Mouse (Mus musculus): Measurements from ENCODE around the gene Pkd2. TPM values are rescaled to one million over a fixed set of nuclear protein-coding genes. Genes with fewer than 3 reads are reported as not detected.

Pkd2 gene
- polyA plus RNA-seq (2012; rRNA removed): 2.7 and 3.0 TPM in 2 replicates

DNA sequence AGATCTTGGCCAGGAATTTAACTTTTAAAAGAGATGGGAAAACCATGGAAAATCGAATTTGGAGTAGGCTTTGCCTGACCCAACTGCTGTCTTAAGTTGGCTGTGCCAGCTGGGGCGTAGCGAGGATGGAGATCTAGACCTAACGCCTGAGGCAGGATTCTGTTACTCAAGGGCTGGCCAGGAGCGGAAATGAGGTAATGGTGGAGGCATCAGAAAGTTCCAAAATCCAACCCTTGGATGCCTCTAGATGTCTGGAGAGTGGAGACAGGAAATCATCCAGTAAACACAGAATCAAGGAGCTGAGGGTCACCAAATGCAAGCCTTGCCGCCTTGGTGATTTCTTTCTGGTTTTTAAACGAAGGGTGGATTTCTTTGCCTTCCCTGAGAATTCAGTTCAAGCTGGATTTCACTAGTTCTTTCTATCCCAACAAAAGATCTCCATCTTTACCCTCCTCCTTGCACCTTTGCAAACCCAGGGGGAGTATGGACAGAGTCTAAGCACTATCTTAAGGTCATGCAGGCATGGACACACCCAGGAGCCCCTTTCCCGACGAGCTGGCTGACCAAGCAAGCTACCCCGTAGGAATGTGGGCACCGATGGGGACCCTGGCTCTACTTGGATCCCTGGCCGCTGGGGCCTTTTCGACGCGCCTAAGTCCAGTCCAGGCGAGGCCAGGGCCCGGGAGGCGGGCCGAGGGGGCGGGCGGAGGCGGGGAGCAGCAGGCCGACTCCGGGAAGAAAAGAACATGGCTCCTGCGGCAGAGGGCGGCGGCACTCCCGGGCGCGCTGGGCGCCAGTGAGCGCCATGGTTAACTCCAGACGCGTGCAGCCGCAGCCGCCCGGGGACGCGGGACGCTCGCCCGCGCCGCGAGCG lies at the start of gene Pkd2:
TSS of gene Pkd2 (plus strand) at position 619 of the 874 bp plus-strand sequence.

DNA sequence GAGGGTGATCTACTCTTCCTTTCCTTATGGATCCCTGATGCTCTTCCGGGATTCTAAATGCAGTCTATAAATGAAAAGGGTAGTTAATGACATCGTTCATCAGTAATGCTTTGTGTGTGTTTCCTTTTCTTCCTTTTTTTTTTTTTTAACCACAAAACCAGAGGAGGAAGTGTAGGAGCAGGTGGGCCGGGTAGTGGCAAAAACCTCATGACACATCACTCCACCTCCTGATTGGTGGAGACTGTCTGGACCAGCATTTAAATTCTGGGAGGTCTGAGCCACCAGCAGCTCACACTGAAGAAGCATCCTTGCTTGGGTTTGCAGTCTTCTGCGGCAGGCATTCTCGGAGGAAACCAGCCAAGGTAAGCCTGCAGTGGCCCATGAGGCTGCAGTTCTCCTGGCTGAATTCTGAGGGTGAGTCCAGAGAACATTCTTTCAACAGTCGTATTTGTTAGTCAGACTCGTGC lies 24.4 kb upstream of the Pkd2 start, which contains the start of gene Spp1:
TSS of gene Spp1 (plus strand) at position 284 of the 467 bp plus-strand sequence.

DNA sequence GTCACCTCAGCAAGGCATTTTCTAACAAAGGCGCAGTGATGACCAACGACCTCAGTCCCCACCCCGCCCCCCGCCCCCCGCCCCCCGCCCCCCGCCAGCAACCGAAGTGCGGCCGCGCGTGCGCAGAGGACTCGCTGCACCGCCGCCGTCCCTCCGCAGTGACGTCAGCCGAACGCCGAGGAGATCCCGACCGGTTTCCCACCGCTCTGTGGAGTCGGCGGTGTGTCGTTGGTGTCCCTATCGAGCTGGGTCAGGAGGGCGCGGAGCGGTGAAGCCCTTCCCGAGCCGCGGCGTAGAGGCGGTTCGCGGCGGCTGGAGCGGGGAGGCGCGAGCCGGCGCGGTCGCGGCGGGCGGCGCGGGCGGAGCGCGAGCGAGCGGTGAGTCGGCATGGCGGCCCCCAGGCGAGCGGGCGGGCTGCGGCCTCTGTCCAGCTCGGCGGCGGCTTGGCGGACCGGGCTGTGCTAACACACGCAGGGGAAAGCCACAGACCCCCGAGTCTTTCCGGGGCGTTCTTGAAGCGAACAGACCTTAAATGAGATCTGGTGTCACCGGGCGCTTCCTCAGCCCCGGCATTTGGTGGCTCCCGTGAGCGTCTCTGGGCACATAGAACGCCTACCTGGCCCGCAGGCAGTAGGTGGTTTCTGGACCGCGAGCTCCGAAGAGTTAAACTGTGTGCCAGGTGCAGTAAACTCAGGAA lies 49.1 kb downstream of the Pkd2 start, which contains the start of gene BC005561:
TSS of gene BC005561 (plus strand) at position 158 of the 697 bp plus-strand sequence.

Other genes starting within 250 kb of the Pkd2 start
- gene Ibsp, start 160.3 kb upstream of the Pkd2 start, polyA plus RNA-seq (2012; rRNA removed): 0.02 TPM in 1 of 2 replicates, not detected in the other
- not detected in 2 replicates for gene Mepe, start 134.1 kb upstream of the Pkd2 start, polyA plus RNA-seq (2012; rRNA removed)
- gene Spp1, start 24.3 kb upstream of the Pkd2 start, polyA plus RNA-seq (2012; rRNA removed): 2.6 and 3.6 TPM in 2 replicates
- gene BC005561, start 48.9 kb downstream of the Pkd2 start, polyA plus RNA-seq (2012; rRNA removed): 0.78 and 0.86 TPM in 2 replicates